Mouse (Mus musculus) Muller cell, postnatal 12 days (primary cell): ENCODE results near the gene Apobec2.
A peak's percentile ranks its signal among the peaks of the same experiment; 100 is the strongest.

Experiments
- DNase-seq: peaks from one replicate; pipeline ENCODE4 v3.0.0-alpha.2; 2015; ENCODE audit errors: inconsistent ontology term

The Apobec2 gene

GRCm38 (mm10) chr17:48409380-48410298, 23.1 kb downstream of the Apobec2 start, which contains the start of the genes Nfya and Oard1:
TSS of gene Nfya (minus strand) at chr17:48409906.
TSS of gene Oard1 (plus strand) at chr17:48410014.
- peak; percentile 100 for DNase-seq

GRCm38 (mm10) chr17:48408526-48409291, 24.0 kb downstream of the Apobec2 start:
- peak; percentile 83 for DNase-seq

GRCm38 (mm10) chr17:48407910-48408525, 24.7 kb downstream of the Apobec2 start:
- peak; percentile 54 for DNase-seq

- DNase-seq: no peak
Observed at GRCm38 (mm10) chr17:48407154-48407553, 25.6 kb downstream of the Apobec2 start.

GRCm38 (mm10) chr17:48404706-48405105, 28.0 kb downstream of the Apobec2 start:
- DNase-seq: no peak

- no peak for DNase-seq
Observed at GRCm38 (mm10) chr17:48403848-48404247, 28.9 kb downstream of the Apobec2 start.

GRCm38 (mm10) chr17:48402751-48403150, 30.0 kb downstream of the Apobec2 start:
- DNase-seq: no peak

- no peak for DNase-seq
Observed at GRCm38 (mm10) chr17:48401710-48402109, 31.0 kb downstream of the Apobec2 start.

- no peak for DNase-seq
Observed at GRCm38 (mm10) chr17:48392616-48393015, 40.1 kb downstream of the Apobec2 start.

GRCm38 (mm10) chr17:48391446-48391845, 41.3 kb downstream of the Apobec2 start:
- DNase-seq: no peak

GRCm38 (mm10) chr17:48389442-48389841, 43.3 kb downstream of the Apobec2 start:
- no peak for DNase-seq

GRCm38 (mm10) chr17:48388666-48389065, 44.1 kb downstream of the Apobec2 start:
- DNase-seq: no peak

GRCm38 (mm10) chr17:48385786-48386461, 46.8 kb downstream of the Apobec2 start:
- DNase-seq: no peak

- no peak for DNase-seq
Observed at GRCm38 (mm10) chr17:48379050-48379449, 53.7 kb downstream of the Apobec2 start.

GRCm38 (mm10) chr17:48376102-48376501, 56.6 kb downstream of the Apobec2 start:
- DNase-seq: no peak

- no peak for DNase-seq
Observed at GRCm38 (mm10) chr17:48372987-48373386, 59.7 kb downstream of the Apobec2 start.

GRCm38 (mm10) chr17:48371621-48372020, 61.1 kb downstream of the Apobec2 start:
- no peak for DNase-seq
